Mouse (Mus musculus) lung, adult 2 months (tissue): ENCODE measurements at regions not wholly inside any gene's neighbourhood (a gene's known extent, or its start where the extent isn't known, plus 50 kb on each side); places are given as distances from the start of the nearest gene placed in this dataset.

Experiments
- DNase-seq: peaks from one replicate; pipeline ENCODE4 v3.0.0; 2022
- H3K4me1 ChIP-seq: fragments of 200-500 bp; 2 replicates; pipeline ENCODE4 v1.6.1; 2011; ENCODE audit warnings: low read length; ENCODE audit not compliant: control insufficient read depth, insufficient read depth
- H3K4me3 ChIP-seq: fragments of 200-500 bp; replicated peaks from 2 replicates; pipeline ENCODE3; 2011; ENCODE audit warnings: low read depth, mild to moderate bottlenecking, control low read depth, low read length; ENCODE audit errors: extremely low read depth
- CTCF ChIP-seq: fragments of 200-500 bp; IDR thresholded peaks from 2 replicates; pipeline ENCODE4 v1.5.1; 2011; ENCODE audit warnings: mild to moderate bottlenecking, low read length, control low read depth; ENCODE audit not compliant: insufficient read depth
- POLR2A ChIP-seq: fragments of 200-500 bp; IDR thresholded peaks from 2 replicates; pipeline ENCODE4 v1.6.1; 2011; ENCODE audit warnings: low read depth, mild to moderate bottlenecking, control low read depth, low read length, borderline replicate concordance; ENCODE audit errors: extremely low read depth
- WGBS: fragments of 180-500 bp; shearing (Covaris S2); methylation state at CpG from one replicate; pipeline ENCODE4 v1.1.7; 2018; 5-methylcytosine and 5-hydroxymethylcytosine counted together

DNA sequence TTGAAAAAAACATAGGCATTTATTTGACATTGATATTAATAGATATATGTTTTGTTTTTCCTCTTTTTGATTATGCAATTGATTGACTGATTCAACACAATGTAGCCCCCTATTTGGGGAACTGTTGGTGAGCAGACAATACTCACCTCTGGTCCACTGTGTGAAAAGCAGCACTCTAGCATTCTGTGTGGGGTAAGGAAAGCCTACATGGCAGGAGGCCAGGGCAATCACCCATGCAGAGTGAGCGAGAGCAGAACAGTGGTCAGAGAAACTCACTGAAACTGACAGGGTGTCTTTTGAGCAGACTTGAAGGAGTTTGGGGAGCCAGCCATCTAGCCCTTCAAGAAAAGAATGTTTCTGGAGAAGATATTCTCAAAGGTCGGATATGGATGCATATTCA lies 73.2 kb upstream of the Azi2 start:
- Histone ChIP-seq H3K4me1 (no peaks in the 10 kb centered on the region; the same call in 1 of the 2 replicates), H3K4me3 (no peak overlapping the region)
- TF ChIP-seq CTCF (no peak), POLR2A (no peak)
- 52% methylated on average over 2 of the region's 2 CpGs for WGBS
- no peak for DNase-seq

GRCm38 (mm10) chr9:117966326-117966989 lies 73.8 kb upstream of the Azi2 start:
- WGBS, result 54% methylated on average over 10 of the region's 10 CpGs
- TF ChIP-seq CTCF (no peak), POLR2A (no peak)
- DNase-seq, result no peak
- Histone ChIP-seq H3K4me3 (no peak overlapping the region), H3K4me1 (no peaks in the 10 kb centered on the region; the same call in none of the 2 replicates)

DNA sequence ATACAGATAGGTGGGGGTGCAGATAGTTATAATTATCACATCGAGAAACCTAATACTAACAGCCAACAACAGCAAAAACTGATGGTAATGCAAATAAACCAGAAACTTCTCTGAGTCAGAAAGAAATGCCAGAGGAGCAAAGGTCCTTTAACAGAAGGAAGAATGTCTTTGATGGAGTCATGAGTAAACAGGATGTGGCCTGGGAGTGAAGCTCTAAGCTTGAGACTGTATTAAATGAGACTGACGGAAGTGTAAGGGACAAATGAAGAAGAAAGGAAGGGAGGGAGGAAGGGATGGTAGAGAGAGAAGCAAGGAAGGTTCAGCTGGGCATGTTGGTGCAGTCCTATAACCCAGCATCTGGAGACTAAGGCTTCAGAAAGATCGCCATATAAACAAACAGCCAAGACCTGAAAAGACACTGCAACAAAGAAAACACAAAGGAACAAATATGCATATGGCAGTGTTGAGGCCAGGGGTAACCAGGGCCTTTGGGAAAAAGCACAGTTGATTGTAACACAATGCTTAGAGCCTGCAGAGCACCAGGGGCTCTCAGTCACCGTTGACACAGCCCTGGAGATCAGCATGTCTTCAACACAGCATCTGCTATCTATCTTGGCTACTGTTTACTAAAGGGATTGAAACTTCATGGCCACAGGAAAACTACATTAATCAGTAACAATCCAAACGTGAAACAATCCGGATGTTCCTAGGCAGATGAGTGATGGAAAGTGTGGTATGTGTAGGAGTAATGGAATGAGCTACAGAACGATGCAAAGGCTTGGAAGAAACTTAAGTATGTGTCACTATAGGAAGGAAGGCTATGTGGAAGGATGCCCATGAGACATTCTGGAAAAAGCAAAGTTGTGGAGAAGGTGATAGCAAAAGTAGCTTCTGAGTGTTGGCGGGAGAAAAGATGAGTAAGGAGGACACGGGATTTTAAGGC lies 77.9 kb upstream of the Azi2 start:
- TF ChIP-seq POLR2A (no peak), CTCF (no peak)
- whole genome bisulfite sequencing, result 33% methylated on average over 9 of the region's 9 CpGs
- Histone ChIP-seq H3K4me3 (no peak overlapping the region), H3K4me1 (no peaks in the 10 kb centered on the region; the same call in none of the 2 replicates)
- DNase-seq, result no peak

GRCm38 (mm10) chr9:117959845-117960244 lies 80.5 kb upstream of the Azi2 start:
- 97% methylated on average over 2 of the region's 2 CpGs for WGBS
- Histone ChIP-seq H3K4me3 (no peak overlapping the region), H3K4me1 (no peaks in the 10 kb centered on the region; the same call in none of the 2 replicates)
- DNase-seq, result no peak
- TF ChIP-seq CTCF (no peak), POLR2A (no peak)

DNA sequence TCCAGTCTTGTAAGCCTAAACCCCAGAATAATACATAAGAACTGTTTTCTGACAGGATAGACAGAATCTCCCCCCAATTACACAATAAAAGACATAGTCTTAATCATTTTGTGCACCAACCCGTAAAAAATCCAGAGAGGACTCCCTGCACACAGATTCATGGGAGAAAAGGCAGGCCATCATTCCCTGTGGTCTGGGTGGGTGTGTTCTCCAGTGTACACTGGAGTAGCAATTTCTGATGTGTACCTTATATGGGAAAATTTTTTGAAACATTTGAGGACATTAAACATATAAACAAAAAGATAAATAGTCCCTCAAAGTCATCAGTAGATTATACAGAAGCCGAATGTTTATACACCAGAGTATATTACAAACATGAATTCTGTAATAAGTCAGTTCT lies 83.1 kb upstream of the Azi2 start:
- H3K4me3 ChIP-seq, result no peak overlapping the region
- no peak for DNase-seq
- WGBS, result 58% methylated on average over 2 of the region's 2 CpGs
- no peak for TF ChIP-seq POLR2A
- TF ChIP-seq CTCF, result no peak
- no peaks in the 10 kb centered on the region; the same call in 1 of the 2 replicates for H3K4me1 ChIP-seq

DNA sequence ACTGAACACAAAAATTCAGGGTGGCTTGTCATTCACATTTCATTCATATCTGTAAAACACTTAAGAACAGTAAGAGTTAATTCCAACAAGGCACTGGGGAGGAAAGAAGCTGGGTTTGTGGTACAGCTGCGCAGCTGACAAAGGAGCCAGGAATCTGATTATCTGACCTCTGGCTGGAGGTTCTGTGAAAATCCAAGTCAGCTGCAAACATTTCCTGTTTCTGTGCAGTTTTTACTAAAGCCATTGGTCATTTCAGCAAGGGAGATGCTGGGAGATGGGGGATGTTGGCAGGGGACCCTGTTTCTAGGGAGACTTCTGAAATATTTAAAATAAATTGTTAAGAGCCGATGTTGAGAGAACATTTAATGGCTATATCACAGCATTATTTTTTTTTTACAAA lies 83.6 kb upstream of the Azi2 start:
- H3K4me1 ChIP-seq, result no peaks in the 10 kb centered on the region; the same call in 1 of the 2 replicates
- TF ChIP-seq POLR2A (no peak), CTCF (no peak)
- H3K4me3 ChIP-seq, result no peak overlapping the region
- DNase-seq, result no peak
- 50% methylated on average over 2 of the region's 2 CpGs for WGBS

GRCm38 (mm10) chr9:117927466-117927847 lies 112.8 kb upstream of the Azi2 start:
- Histone ChIP-seq H3K4me3 (no peak overlapping the region), H3K4me1 (no peaks in the 10 kb centered on the region)
- DNase-seq, result no peak
- WGBS, result 56% methylated on average over 7 of the region's 7 CpGs
- TF ChIP-seq CTCF (no peak), POLR2A (no peak)

- Histone ChIP-seq H3K4me3 (no peak overlapping the region), H3K4me1 (no peaks in the 10 kb centered on the region)
- DNase-seq, result no peak
- TF ChIP-seq POLR2A (no peak), CTCF (no peak)
- 60% methylated on average over 5 of the region's 5 CpGs for WGBS
Measured at GRCm38 (mm10) chr9:117926700-117927465, 113.4 kb upstream of the Azi2 start.

DNA sequence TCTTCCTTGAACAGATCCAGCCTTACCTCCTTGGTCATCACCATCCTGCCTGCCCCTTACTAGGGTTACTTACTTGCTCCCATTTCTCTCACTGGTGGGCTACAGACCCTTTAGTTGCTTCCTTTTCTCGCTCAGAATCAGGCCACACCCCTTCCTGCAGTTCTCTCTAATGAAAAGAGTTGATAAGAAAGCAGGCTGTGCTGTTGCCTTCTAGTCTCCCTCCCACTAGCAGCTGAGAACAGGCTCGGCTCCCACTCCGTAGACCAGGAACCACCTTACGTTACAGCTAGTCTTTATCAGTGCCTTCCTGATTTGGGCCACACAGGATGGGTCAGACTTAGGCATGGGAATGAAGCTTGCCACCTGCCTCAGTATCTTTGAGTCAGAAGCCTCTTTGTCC lies 117.3 kb upstream of the Azi2 start:
- WGBS, result 21% methylated on average over 4 of the region's 4 CpGs
- no peak for DNase-seq
- Histone ChIP-seq H3K4me1 (no peaks in the 10 kb centered on the region), H3K4me3 (no peak overlapping the region)
- no peak for TF ChIP-seq POLR2A
- no peak for TF ChIP-seq CTCF
